Mouse (Mus musculus) left cerebral cortex, postnatal 25 days (tissue): ENCODE results near the gene Olfr1535. TPM values are rescaled to one million over a fixed set of nuclear protein-coding genes. Genes with fewer than 3 reads are reported as not detected.

Experiments used
- DNase-seq, 2 experiments: peaks; one replicate each; pipeline ENCODE4 v3.0.0; 2022; ENCODE audit warnings: low spot score in 2 of 2, mixed read lengths in 1 of 2
- intact Hi-C: fragments of 180-260 bp; cut with DNase I; formaldehyde crosslinking; loops from one replicate; pipeline ENCODE4 v1.15.1; 2025
- total RNA-seq, 2 experiments: library from RNA; stranded (reverse); gene quantifications; 2 replicates each; pipeline ENCODE4 v1.2.3; 2021

Gene Olfr1535
- total RNA-seq: not detected

DNA sequence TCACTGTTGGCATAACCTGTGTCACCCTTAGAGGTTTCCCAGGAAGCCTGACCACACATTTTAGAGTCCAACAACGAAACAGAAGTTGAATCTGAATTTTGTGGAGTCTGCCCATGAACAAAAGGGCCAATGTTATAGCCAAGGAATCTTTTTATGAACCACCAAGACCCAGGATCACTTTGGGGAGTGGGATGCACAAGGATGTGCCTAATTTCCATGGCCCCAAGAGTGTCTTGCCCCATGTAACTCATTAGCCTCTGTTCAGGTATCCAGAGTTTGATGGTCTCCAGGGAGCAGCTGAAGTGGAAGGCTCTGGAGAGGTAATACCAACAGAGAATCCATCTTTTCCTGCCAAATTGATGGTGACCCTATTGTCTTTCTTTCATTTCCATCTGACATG, at the start of gene Olfr1535:
TSS of gene Olfr1535 (minus strand) at position 101 of the 400 bp plus-strand sequence.
- intact Hi-C loops: no loop called here
- DNase-seq: no peak

DNA sequence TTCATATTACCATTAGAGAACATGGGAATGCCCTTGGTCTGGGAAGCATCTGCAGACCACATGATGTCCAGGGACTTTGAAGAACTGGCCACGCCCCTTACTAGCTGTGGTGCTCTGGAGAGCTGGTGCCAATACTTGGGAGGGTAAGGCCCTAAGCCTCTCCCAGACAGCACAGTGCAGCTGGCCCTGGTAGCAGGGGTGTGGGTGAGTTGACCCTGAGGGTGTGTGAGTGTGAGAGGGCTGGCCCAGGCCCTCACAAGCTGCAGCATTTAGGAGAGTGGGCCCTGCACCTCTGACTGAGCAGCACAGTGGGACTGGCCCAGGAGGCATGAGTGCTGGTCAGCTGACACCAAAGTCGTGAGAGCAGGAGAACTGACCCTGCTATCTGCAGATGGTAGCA, 31.9 kb upstream of the Olfr1535 start:
- no peak for DNase-seq
- intact Hi-C loops: no loop called here

DNA sequence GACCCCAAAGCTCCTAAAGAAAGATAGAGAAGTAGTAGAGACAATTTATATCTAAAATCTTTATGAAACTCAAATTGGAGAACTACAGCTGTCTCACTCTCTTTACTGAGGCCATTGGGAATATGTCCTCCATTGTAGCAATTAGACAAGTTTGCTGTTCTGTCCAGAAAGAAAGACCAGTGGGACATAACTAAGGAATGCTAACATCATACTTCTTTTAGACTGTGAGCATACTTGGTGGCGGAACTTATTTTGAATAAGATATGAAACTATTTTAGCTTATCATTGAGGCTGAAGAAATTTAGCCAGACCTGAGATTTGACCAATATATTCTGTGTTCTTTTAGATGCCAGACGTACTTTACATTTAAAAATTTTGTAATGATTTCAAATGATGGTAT, 22.0 kb upstream of the Olfr1535 start, which contains the start of gene Olfr1364:
TSS of gene Olfr1364 (minus strand) at position 101 of the 400 bp plus-strand sequence.
- intact Hi-C loops: no loop called here
- DNase-seq: no peak

DNA sequence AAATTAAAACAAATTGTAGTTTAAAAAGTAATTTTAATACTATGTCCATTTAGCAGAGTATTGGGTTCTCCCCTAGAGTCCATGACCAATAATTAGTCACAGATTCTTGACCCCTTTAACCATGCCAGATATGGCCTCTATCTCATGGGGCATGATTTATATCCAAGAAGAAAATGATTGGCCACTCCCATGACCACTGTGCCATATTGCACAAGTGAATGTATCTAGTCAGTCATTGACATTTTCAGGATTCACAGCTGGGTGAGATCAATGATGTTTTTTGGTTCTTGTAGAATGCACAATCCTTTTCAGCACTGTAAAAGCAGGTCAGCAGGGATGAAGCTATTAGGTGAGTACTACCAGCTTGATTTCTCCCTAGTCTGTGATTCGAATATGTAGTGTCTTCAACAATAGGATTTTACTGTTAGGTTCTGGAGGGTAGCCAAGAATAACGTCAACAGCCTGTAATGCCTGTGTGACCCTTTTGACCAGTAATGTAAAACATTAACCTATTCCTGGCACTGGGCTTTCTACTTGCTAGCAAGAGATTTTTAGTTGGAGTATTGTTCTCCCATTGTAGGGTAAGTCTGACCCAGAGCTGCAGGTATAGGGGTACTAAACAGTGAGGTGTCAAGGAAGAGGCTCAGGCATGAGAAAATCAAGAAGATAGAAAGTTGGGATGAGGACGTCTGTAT, 9.1 kb downstream of the Olfr1535 start:
- no peak for DNase-seq
- intact Hi-C loops: no loop called here

DNA sequence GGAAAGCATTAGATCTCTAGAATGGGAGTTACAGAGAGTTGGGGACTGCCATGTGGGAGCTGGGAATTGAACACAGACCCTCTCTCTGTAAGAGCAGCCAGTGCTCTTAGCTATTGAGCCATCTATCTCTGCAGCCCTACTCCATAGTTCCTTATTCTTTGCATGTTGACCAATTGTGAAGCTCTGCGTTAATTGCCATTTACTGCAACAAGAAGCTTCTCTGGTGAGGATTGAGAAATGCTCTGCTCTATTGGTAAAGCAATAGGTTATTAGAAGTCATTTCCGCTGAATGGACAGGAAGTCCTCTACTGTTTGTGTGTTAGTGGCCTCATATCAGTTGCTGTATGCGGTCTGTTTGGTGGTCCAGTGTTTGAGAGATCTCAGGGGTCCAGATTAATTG, 10.2 kb downstream of the Olfr1535 start:
- intact Hi-C loops: no loop called here
- no peak for DNase-seq

DNA sequence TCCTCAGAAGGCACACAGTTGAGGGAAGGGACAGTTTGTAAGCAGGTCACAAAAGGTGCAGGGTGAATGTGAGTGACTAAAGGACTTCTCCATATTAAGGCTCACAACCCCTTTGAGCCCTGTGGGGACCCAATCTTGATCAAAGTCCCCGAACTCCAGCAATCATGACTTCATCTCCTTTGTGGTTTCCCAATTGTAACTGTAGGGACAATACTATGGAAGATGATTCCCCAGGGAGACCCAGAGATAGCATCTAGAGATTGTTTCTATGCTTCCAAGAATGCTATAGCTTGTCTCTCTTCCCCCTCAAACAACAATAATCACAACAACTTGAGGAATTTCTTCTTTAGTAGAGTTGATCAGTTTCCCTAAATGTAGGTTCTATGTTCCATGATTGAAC, 17.0 kb downstream of the Olfr1535 start, which contains the start of gene Olfr1366:
TSS of gene Olfr1366 (minus strand) at position 101 of the 400 bp plus-strand sequence.
- no peak for DNase-seq
- intact Hi-C loops: no loop called here

DNA sequence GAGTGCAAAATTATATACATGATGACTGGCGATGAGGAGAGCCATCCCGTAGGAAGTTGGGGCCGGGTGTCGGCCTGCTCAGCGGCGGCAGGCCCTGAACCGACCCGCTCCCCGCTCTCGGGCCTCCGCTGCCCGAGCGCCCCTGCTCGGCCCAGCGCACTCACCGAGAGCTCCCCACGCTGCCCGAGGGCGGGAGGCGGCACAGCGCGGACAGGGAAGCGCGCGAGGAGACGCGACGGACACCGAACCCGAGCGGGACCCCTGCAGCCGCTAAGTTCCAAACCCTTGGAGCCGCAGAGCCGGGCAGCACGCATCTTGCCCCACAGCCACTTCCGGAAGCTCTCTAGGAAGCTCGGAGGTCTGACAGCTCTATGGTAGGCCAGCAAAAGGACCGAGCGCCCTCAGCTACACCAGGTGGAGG, 28.9 kb downstream of the Olfr1535 start, which contains the start of gene Zkscan8:
TSS of gene Zkscan8 (minus strand) at position 340 of the 421 bp plus-strand sequence.
- intact Hi-C loops: loop anchor here (1.0 to 5.0 kb wide), 4 partner anchors 24 to 168 kb away; partner anchors contain the start of genes Gm10065, Zkscan3, Zkscan4 and Zscan12
- peak; percentile 85 to 89 for DNase-seq

DNA sequence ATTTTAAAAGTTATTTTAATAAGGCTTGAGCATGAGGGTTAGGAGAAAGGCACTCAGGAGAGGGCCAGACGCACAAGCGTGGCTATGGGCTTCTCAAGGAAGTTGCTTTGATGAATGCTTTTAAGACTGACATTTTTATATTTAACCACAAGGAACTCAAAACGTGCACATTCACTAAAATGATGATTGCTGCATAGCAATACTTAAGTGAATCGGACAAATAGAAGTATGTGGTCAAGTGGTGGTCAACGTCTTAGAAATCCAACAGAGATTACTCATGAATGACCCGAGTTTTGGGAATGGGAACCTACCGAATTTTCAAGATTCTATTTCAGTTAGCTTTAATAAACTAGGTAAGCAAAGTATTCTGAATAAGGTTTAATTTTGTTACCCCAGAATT, 29.6 kb downstream of the Olfr1535 start:
- intact Hi-C loops: loop anchor here (1.0 to 5.0 kb wide), 4 partner anchors 23 to 167 kb away; partner anchors contain the start of genes Gm10065, Zkscan3, Zkscan4 and Zscan12
- no peak for DNase-seq

DNA sequence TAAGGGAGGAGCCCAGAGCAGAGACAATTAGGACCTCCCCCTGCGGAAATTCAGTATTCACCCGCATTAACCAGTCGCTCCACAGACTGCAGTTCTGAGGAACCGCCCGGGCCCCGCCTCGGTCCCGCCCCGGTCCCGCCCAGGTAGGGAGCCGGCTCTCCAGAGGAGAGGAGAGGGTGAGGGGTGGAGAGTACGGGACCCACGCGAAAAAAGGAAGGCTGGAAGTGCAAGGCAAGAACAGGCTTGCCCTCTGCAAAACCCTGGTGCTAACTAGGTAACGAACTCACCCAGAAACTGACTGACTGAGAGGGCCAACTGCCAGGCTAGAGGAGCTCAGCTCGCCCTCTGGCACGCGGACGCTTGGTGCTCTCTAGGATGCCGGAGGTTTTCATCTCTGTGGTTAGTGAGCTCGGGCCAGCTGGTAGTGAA, 53.5 kb downstream of the Olfr1535 start:
- intact Hi-C loops: loop anchor here (2.0 kb wide), 2 partner anchors 25 to 27 kb away; partner anchors contain the start of genes Gm10065, Zkscan4 and Zkscan8
- peak; percentile 67 to 86 for DNase-seq

Other genes with a start within 250 kb of the Olfr1535 start
- gene Gpx6, start 247.8 kb downstream of the Olfr1535 start, total RNA-seq: not detected
- not detected for gene Olfr1367, start 213.0 kb downstream of the Olfr1535 start, total RNA-seq
- 1 to 10 TPM; 7.5 to 7.9 TPM for gene Zscan12, start 197.1 kb downstream of the Olfr1535 start, total RNA-seq
- 10 to 100 TPM; 37.2 to 44.5 TPM for gene Zkscan3, start 157.1 kb downstream of the Olfr1535 start, total RNA-seq
- gene Pgbd1, start 118.8 kb downstream of the Olfr1535 start, total RNA-seq: 1 to 10 TPM; 1.5 to 1.7 TPM
- 10 to 100 TPM; 48.3 to 51.3 TPM for gene Zscan26, start 106.2 kb downstream of the Olfr1535 start, total RNA-seq
- 1 to 10 TPM in 1 of 2 experiments, under 1 TPM in 1; 0.96 to 1.1 TPM for gene Nkapl, start 91.4 kb downstream of the Olfr1535 start, total RNA-seq
- 1 to 10 TPM; 5.6 to 6.7 TPM for gene Zkscan4, start 81.0 kb downstream of the Olfr1535 start, total RNA-seq
- not detected for gene Gm10065, start 80.5 kb downstream of the Olfr1535 start, total RNA-seq
- 10 to 100 TPM; 21.6 to 23.1 TPM for gene AK157302, start 64.7 kb downstream of the Olfr1535 start, total RNA-seq
- gene Gm11273, start 58.5 kb downstream of the Olfr1535 start, total RNA-seq: 10 to 100 TPM; 50.0 to 59.4 TPM
- gene Zkscan8, start 28.8 kb downstream of the Olfr1535 start, total RNA-seq: 10 to 100 TPM; 17.2 to 19.5 TPM
- gene Olfr1366, start 17.1 kb downstream of the Olfr1535 start, total RNA-seq: not detected
- gene Olfr1364, start 21.9 kb upstream of the Olfr1535 start, total RNA-seq: not detected
- not detected for gene Olfr1362, start 54.1 kb upstream of the Olfr1535 start, total RNA-seq
- not detected for gene Olfr11, start 82.6 kb upstream of the Olfr1535 start, total RNA-seq
- gene Olfr1361, start 103.5 kb upstream of the Olfr1535 start, total RNA-seq: not detected
- gene Olfr1360, start 117.5 kb upstream of the Olfr1535 start, total RNA-seq: not detected
- gene Olfr1359, start 138.2 kb upstream of the Olfr1535 start, total RNA-seq: not detected
- gene Hist1h2bl, start 156.2 kb upstream of the Olfr1535 start, total RNA-seq: 10 to 100 TPM; 31.3 to 46.4 TPM
- 10 to 100 TPM; 19.5 to 32.4 TPM for gene Hist1h2ai, start 156.5 kb upstream of the Olfr1535 start, total RNA-seq
- gene Hist1h3h, start 157.8 kb upstream of the Olfr1535 start, total RNA-seq: 10 to 100 TPM; 58.0 to 64.8 TPM
- gene Hist1h2bm, start 162.2 kb upstream of the Olfr1535 start, total RNA-seq: 1 to 10 TPM; 3.8 to 4.5 TPM
- 10 to 100 TPM; 18.4 to 22.2 TPM for gene Hist1h4j, start 175.2 kb upstream of the Olfr1535 start, total RNA-seq
- gene Hist1h4k, start 190.6 kb upstream of the Olfr1535 start, total RNA-seq: 100 to 1,000 TPM; 333 to 391 TPM
- gene Hist1h2ak, start 193.9 kb upstream of the Olfr1535 start, total RNA-seq: 10 to 100 TPM; 13.8 TPM
- 1 to 10 TPM; 3.9 to 8.2 TPM for gene Hist1h2bn, start 194.2 kb upstream of the Olfr1535 start, total RNA-seq
- gene Hist1h1b, start 220.7 kb upstream of the Olfr1535 start, total RNA-seq: 10 to 100 TPM in 1 of 2 experiments, 1 to 10 TPM in 1; 5.3 to 10.6 TPM
- gene Hist1h3i, start 223.5 kb upstream of the Olfr1535 start, total RNA-seq: 10 to 100 TPM; 61.5 to 78.2 TPM
- 1 to 10 TPM in 1 of 2 experiments, not detected in 1; 1.1 TPM for gene Hist1h2an, start 227.3 kb upstream of the Olfr1535 start, total RNA-seq
- gene Hist1h2bp, start 227.6 kb upstream of the Olfr1535 start, total RNA-seq: 10 to 100 TPM in 1 of 2 experiments, 1 to 10 TPM in 1; 5.8 to 12.1 TPM